Mouse (Mus musculus) subcutaneous adipose tissue, adult 2 months (tissue): ENCODE results near the gene Ugt2b37. TPM values are rescaled to one million over a fixed set of nuclear protein-coding genes. Genes with fewer than 3 reads are reported as not detected.

Source experiments
- polyA plus RNA-seq: library from polyadenylated mRNA; depleted of rRNA; stranded (reverse); fragments of >200 nt; gene quantifications from 2 replicates; pipeline ENCODE4 v1.2.3, GENCODE M21; 2012; ENCODE audit warnings: low replicate concordance; rRNA removed

The Ugt2b37 gene
- not detected in 2 replicates for polyA plus RNA-seq

DNA sequence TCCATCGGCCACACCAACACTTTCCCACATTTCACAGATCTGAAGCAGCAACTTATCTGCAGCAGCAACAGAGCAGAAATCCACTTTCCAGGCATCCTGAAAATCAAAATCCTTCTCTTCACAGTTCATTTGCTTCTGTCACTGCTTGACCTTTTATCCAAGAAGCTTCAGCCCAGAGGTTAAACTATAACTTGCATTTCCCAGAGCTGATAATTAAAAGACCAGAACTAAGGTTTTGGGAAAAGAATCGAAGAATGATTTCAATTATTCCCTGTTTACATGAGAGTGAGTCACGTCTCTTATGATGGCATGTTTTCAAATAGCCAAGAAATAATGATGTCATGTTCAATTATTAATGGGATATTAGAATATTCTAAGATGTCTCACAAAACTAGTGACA, at the start of gene Ugt2b37:
Ugt2b37 (minus strand) TSS at position 129 of the 400 bp plus-strand sequence.

Other genes with a start within 250 kb of the Ugt2b37 start
- gene Ugt2b36, start 162.2 kb downstream of the Ugt2b37 start, polyA plus RNA-seq = 0.12 TPM in 1 of 2 replicates, not detected in the other
- gene Ugt2b5, start 114.5 kb downstream of the Ugt2b37 start, polyA plus RNA-seq = 0.06 TPM in 1 of 2 replicates, not detected in the other
- 0.09 TPM in 1 of 2 replicates, not detected in the other for gene Ugt2a3, start 82.4 kb upstream of the Ugt2b37 start, polyA plus RNA-seq
- gene Ugt2b38, start 169.4 kb upstream of the Ugt2b37 start, polyA plus RNA-seq = not detected in 2 replicates
- gene Ugt2a2, start 227.5 kb upstream of the Ugt2b37 start, polyA plus RNA-seq = not detected in 2 replicates
- not detected in 2 replicates for gene Gm43638, start 232.0 kb upstream of the Ugt2b37 start, polyA plus RNA-seq
- gene Ugt2a1, start 236.1 kb upstream of the Ugt2b37 start, polyA plus RNA-seq = not detected in 2 replicates